Mouse (Mus musculus) liver, postnatal 0 days (tissue): ENCODE measurements around the gene Fkbp6.

Experiments
- CTCF ChIP-seq: sonication (generic); IDR thresholded peaks from 2 replicates; pipeline ENCODE4 v1.5.1; 2016; ENCODE audit warnings: antibody characterized with exemption, low read depth
- EP300 ChIP-seq: IDR thresholded peaks from 2 replicates; pipeline ENCODE4 v1.6.1; 2016; ENCODE audit warnings: antibody characterized with exemption, low read depth, mild to moderate bottlenecking

- no peak for TF ChIP-seq EP300
- no peak for TF ChIP-seq CTCF
Observed at GRCm38 (mm10) chr5:135286926-135287325, 62.9 kb downstream of the Fkbp6 start.
